Comparison of ENCODE assay signal across 8 mouse cellular contexts in genomic region chr3:32736244-32737171, GRCm38 (mm10). TPM values are rescaled to one million over a fixed set of nuclear protein-coding genes. Genes with fewer than 3 reads are reported as not detected.
DNase-seq lines count a peak whose midpoint lies in the region; ATAC-seq and TF ChIP-seq lines count a peak whose summit lies in the region.

Ndufb5 (plus strand) TSS chr3:32736990.

- TF ChIP-seq CTCF in bone marrow macrophage, adult 2 months (IDR thresholded peaks at IDR 0.05; ENCODE audit: low read depth, low read length) = no peak
- no peak for TF ChIP-seq CTCF in embryonic fibroblast, embryonic 13.5 days (IDR thresholded peaks at IDR 0.05; ENCODE audit: borderline replicate concordance, insufficient read depth, low read length)

- peak within 1 kb of the TSS; percentile 76 for H3K27ac ChIP-seq in bone marrow macrophage, adult 2 months (ENCODE audit: insufficient read depth, low read depth, low read length)
- peak within 1 kb of the TSS; percentile 35; the same call in 1 of the 2 replicates for H3K27ac ChIP-seq in embryonic fibroblast, embryonic 13.5 days (ENCODE audit: insufficient read depth, low read length)
- peak within 1 kb of the TSS; percentile 74; the same call in 1 of the 2 replicates for H3K27ac ChIP-seq in kidney, embryonic 14.5 days (ENCODE audit: low read depth, low read length)
- peak within 1 kb of the TSS; percentile 84 for H3K27ac ChIP-seq in limb, embryonic 15.5 days

- peak within 1 kb of the TSS; percentile 85 for H3K9ac ChIP-seq in kidney, embryonic 14.5 days (ENCODE audit: low read depth, low read length)
- H3K9ac ChIP-seq in limb, embryonic 15.5 days = peak within 1 kb of the TSS; percentile 73

- peak; percentile 98 for ATAC-seq in kidney, embryonic 14.5 days (ENCODE audit: low FRiP score, low TSS enrichment)
- peak; percentile 99 for ATAC-seq in limb, embryonic 15.5 days (ENCODE audit: insufficient number of reproducible peaks, low FRiP score, low TSS enrichment, low read depth)

- peaks cover 9% of the 10 kb centered on the region for H3K4me1 ChIP-seq in bone marrow macrophage, adult 2 months (ENCODE audit: control insufficient read depth, insufficient read depth, low read length)
- H3K4me1 ChIP-seq in embryonic fibroblast, embryonic 13.5 days (ENCODE audit: control insufficient read depth, insufficient read depth, low read length) = no peaks in the 10 kb centered on the region; the same call in 1 of the 2 replicates
- H3K4me1 ChIP-seq in kidney, embryonic 14.5 days (ENCODE audit: control insufficient read depth, insufficient read depth, low read length) = peaks cover 14% of the 10 kb centered on the region; the same call in 1 of the 2 replicates
- H3K4me1 ChIP-seq in limb, embryonic 15.5 days = peaks cover 12% of the 10 kb centered on the region

- DNase-seq in A20 (ENCODE audit: low read depth, low spot score) = peak; percentile 99
- DNase-seq in heart, adult 9 months (ENCODE audit: low spot score in 2 of 2) = peak; percentile 98 to 100
- DNase-seq in monocyte, adult 2 months (ENCODE audit: low read depth in 1 of 2, low spot score in 2 of 2) = peak; percentile 94 to 98
- peak; percentile 97 for DNase-seq in spleen, postnatal 36 days (ENCODE audit: low spot score in 2 of 2)

- peak within 1 kb of the TSS; percentile 97 for H3K4me3 ChIP-seq in bone marrow macrophage, adult 2 months (ENCODE audit: insufficient read depth, low read length)
- peak within 1 kb of the TSS; percentile 84 for H3K4me3 ChIP-seq in embryonic fibroblast, embryonic 13.5 days (ENCODE audit: insufficient read depth, low read length)
- H3K4me3 ChIP-seq in kidney, embryonic 14.5 days (ENCODE audit: low read length) = peak within 1 kb of the TSS; percentile 98
- peak within 1 kb of the TSS; percentile 82 for H3K4me3 ChIP-seq in limb, embryonic 15.5 days

- no peaks in the 10 kb centered on the region for H3K27me3 ChIP-seq in kidney, embryonic 14.5 days (ENCODE audit: control insufficient read depth, insufficient read depth, low read length)
- no peaks in the 10 kb centered on the region for H3K27me3 ChIP-seq in limb, embryonic 15.5 days

- peaks cover 17% of the 10 kb centered on the region for H3K36me3 ChIP-seq in kidney, embryonic 14.5 days (ENCODE audit: control insufficient read depth, insufficient read depth, low read length)
- H3K36me3 ChIP-seq in limb, embryonic 15.5 days = peaks cover 29% of the 10 kb centered on the region

- under 1% methylated on average over 62 of the region's 62 CpGs for WGBS in kidney, embryonic 14.5 days
- WGBS in limb, embryonic 15.5 days = under 1% methylated on average over 62 of the region's 62 CpGs

- H3K9me3 ChIP-seq in kidney, embryonic 14.5 days (ENCODE audit: control insufficient read depth, low read length) = no peaks in the 10 kb centered on the region
- H3K9me3 ChIP-seq in limb, embryonic 15.5 days = no peaks in the 10 kb centered on the region

- H3K4me2 ChIP-seq in kidney, embryonic 14.5 days (replicated peaks; ENCODE audit: low read depth, low read length) = peak within 1 kb of the TSS; percentile 80
- H3K4me2 ChIP-seq in limb, embryonic 15.5 days = peak within 1 kb of the TSS; percentile 85

- TF ChIP-seq POLR2A in bone marrow macrophage, adult 2 months (IDR thresholded peaks at IDR 0.05; ENCODE audit: borderline replicate concordance, low read depth, low read length) = peak; percentile 14; the same call in 1 of the 2 replicates
- peak; percentile 85 for TF ChIP-seq POLR2A in embryonic fibroblast, embryonic 13.5 days (IDR thresholded peaks at IDR 0.05; ENCODE audit: low read depth, low read length)

RNA-seq across cellular contexts. Expression of gene Ndufb5, which starts in this region (rescaled TPM):
- polyA plus RNA-seq in bone marrow macrophage, adult 2 months (2012; ENCODE audit: insufficient read depth, insufficient read length, missing spikeins) = 143 TPM in 2 replicates
- polyA plus RNA-seq in embryonic fibroblast, embryonic 13.5 days (2011; ENCODE audit: insufficient read length, low read depth, missing spikeins) = 102 and 125 TPM in 2 replicates
- polyA plus RNA-seq in kidney, embryonic 14.5 days (2014; fragmentation: Nextera tagmentation; extraction: Ambion mirVana) = 358 and 449 TPM in 2 replicates
- polyA plus RNA-seq in limb, embryonic 15.5 days (2015; fragmentation: Nextera tagmentation; extraction: Ambion mirVana) = 263 and 276 TPM in 2 replicates

Comparison
In these comparisons a context has a peak if more than half of its experiments do, and no peak if none do; other contexts are left out.
1. Peak in every context shown above with its lines: DNase-seq, ATAC-seq, H3K4me3 ChIP-seq and H3K27ac ChIP-seq.